Mouse (Mus musculus) C2C12 (cell line): Measurements from ENCODE around the gene Col10a1.
"Not testable (repeated sequence)": the region's sequence is repeated elsewhere in the genome, so short reads cannot be mapped to it uniquely, and the experiment has no call there.

Experiments
- CEBPB ChIP-seq: IDR thresholded peaks from one replicate; pipeline ENCODE4 v1.6.1; 2011; ENCODE audit warnings: low read depth, mild to moderate bottlenecking, control low read depth, moderate library complexity
- CTCF ChIP-seq: IDR thresholded peaks from one replicate; pipeline ENCODE4 v1.5.1; 2011; ENCODE audit not compliant: control insufficient read depth, insufficient read depth, insufficient read length
- MAX ChIP-seq: IDR thresholded peaks from one replicate; pipeline ENCODE4 v1.6.1; 2011; ENCODE audit warnings: mild to moderate bottlenecking, control low read depth
- MYOD1 ChIP-seq: IDR thresholded peaks from one replicate; pipeline ENCODE4 v1.6.1; 2011; ENCODE audit warnings: low read depth; ENCODE audit not compliant: control insufficient read depth, insufficient read length
- MYOG ChIP-seq: IDR thresholded peaks from one replicate; pipeline ENCODE4 v1.6.1; 2011; ENCODE audit not compliant: control insufficient read depth, insufficient read length; ENCODE audit errors: extremely low read depth

- TF ChIP-seq CTCF, CEBPB, MYOG, MAX, MYOD1: not testable (repeated sequence)
Observed at GRCm38 (mm10) chr10:34434191-34434590, 44.4 kb downstream of the Col10a1 start.
